In the genomic region with DNA sequence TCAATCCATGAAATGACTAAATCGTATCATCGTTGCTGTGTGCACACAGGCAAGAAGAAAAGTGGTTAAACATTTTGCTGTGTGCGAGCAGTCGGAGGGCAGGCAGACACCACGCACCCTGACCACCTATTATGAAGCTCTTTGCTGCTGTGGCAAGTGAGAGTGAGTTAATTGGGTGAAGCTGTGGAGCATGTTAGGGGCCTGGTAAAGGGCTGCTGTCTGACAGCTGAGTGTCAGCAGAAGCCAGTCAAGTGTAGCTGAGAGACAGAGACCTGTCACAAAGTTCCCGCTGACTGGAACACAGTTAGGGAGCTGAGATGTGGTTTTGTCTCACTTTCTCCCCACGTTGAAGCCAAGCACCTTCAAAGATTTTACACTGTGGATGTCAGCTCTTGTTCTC, we compare ENCODE assay signal across 20 mouse cellular contexts.
DNase-seq lines count a peak whose midpoint lies in the region; ATAC-seq and TF ChIP-seq lines count a peak whose summit lies in the region.
"Had no signal": no experiment of that assay in that cellular context is flagged by ENCODE, and none has a peak within 500 bp of the region (broad histone marks: within the 10 kb centered on the region; RNA-seq: fewer than 3 reads in every experiment).

No protein-coding gene starts in this region.

- H3K4me1 ChIP-seq in midbrain, embryonic 13.5 days (replicated peaks): peaks cover 4% of the 10 kb centered on the region; the same call in 1 of the 2 replicates
- H3K4me1 ChIP-seq in midbrain, postnatal 0 days (ENCODE audit: insufficient read depth, low read length): no peaks in the 10 kb centered on the region
- peaks cover 3% of the 10 kb centered on the region; the same call in 1 of the 2 replicates for H3K4me1 ChIP-seq in forebrain, embryonic 12.5 days
- H3K4me1 ChIP-seq: heart, embryonic 15.5 days had no signal

- no peaks in the 10 kb centered on the region for H3K27me3 ChIP-seq in midbrain, embryonic 13.5 days
- H3K27me3 ChIP-seq in midbrain, postnatal 0 days (ENCODE audit: insufficient read depth, low read length): no peaks in the 10 kb centered on the region
- no peaks in the 10 kb centered on the region for H3K27me3 ChIP-seq in forebrain, embryonic 12.5 days
- H3K27me3 ChIP-seq: forebrain, embryonic 13.5 days; heart, embryonic 15.5 days; hindbrain, embryonic 13.5 days had no signal

- no peak overlapping the region for H3K9ac ChIP-seq in midbrain, embryonic 13.5 days (replicated peaks)
- H3K9ac ChIP-seq in midbrain, postnatal 0 days (replicated peaks; ENCODE audit: low read length, poor library complexity, severe bottlenecking): no peak overlapping the region
- no peak overlapping the region for H3K9ac ChIP-seq in forebrain, embryonic 12.5 days
- H3K9ac ChIP-seq: embryonic facial prominence, embryonic 13.5 days; forebrain, embryonic 13.5 days; forebrain, postnatal 0 days; heart, embryonic 15.5 days; hindbrain, embryonic 13.5 days had no signal

- ATAC-seq in midbrain, embryonic 13.5 days: 0 out of 2 replicates have a peak, but pooled peaks have one; percentile 17
- no peak for ATAC-seq in midbrain, postnatal 0 days (ENCODE audit: low FRiP score)
- ATAC-seq in forebrain, embryonic 12.5 days (ENCODE audit: low FRiP score): no peak
- ATAC-seq: forebrain, embryonic 13.5 days; forebrain, postnatal 0 days had no signal

- H3K27ac ChIP-seq in midbrain, embryonic 13.5 days: no peak overlapping the region
- H3K27ac ChIP-seq in midbrain, postnatal 0 days (ENCODE audit: low read depth, low read length): no peak overlapping the region
- no peak overlapping the region for H3K27ac ChIP-seq in forebrain, embryonic 12.5 days
- H3K27ac ChIP-seq: embryonic facial prominence, embryonic 13.5 days; forebrain, embryonic 13.5 days; heart, adult 2 months; heart, embryonic 15.5 days; hindbrain, embryonic 13.5 days had no signal

- H3K4me3 ChIP-seq in midbrain, embryonic 13.5 days (replicated peaks): no peak overlapping the region
- no peak overlapping the region for H3K4me3 ChIP-seq in midbrain, postnatal 0 days (ENCODE audit: low read depth, low read length)
- H3K4me3 ChIP-seq in forebrain, embryonic 12.5 days (replicated peaks): no peak overlapping the region
- H3K4me3 ChIP-seq: embryonic facial prominence, embryonic 13.5 days; forebrain, embryonic 13.5 days; heart, adult 2 months; heart, embryonic 15.5 days; hindbrain, embryonic 13.5 days had no signal

- WGBS in midbrain, embryonic 13.5 days: 38% methylated on average over 7 of the region's 7 CpGs
- WGBS in midbrain, postnatal 0 days: 51% methylated on average over 7 of the region's 7 CpGs
- WGBS in forebrain, embryonic 12.5 days: 44% methylated on average over 7 of the region's 7 CpGs

- no peak overlapping the region for H3K4me2 ChIP-seq in midbrain, embryonic 13.5 days (replicated peaks)
- no peak overlapping the region for H3K4me2 ChIP-seq in midbrain, postnatal 0 days (ENCODE audit: low read depth, low read length, poor library complexity, severe bottlenecking)
- H3K4me2 ChIP-seq in forebrain, embryonic 12.5 days: no peak overlapping the region
- H3K4me2 ChIP-seq: embryonic facial prominence, embryonic 13.5 days; forebrain, embryonic 13.5 days; heart, embryonic 11.5 days; heart, embryonic 15.5 days; hindbrain, embryonic 13.5 days had no signal

- DNase-seq in midbrain, postnatal 0 days (ENCODE audit: low spot score): no peak
- peak; percentile 7 for DNase-seq in thymus, postnatal 14 days
- DNase-seq in thymus, adult 18-20 months: no peak
- DNase-seq in retina, postnatal 1 day: peak; percentile 37
- no peak for DNase-seq in left cerebral cortex, postnatal 4 days
- DNase-seq: adrenal gland, postnatal 10 days; cerebellum, adult 11-12 months; cerebellum, adult 9-11 months; cerebellum, postnatal 36 days; forebrain, postnatal 0 days; gastrocnemius, postnatal 14 days; heart, adult 2 months; heart, postnatal 14 days had no signal

- no peaks in the 10 kb centered on the region for H3K36me3 ChIP-seq in midbrain, embryonic 13.5 days
- H3K36me3 ChIP-seq in midbrain, postnatal 0 days (ENCODE audit: insufficient read depth, low read length): no peaks in the 10 kb centered on the region
- no peaks in the 10 kb centered on the region for H3K36me3 ChIP-seq in forebrain, embryonic 12.5 days (replicated peaks)
- H3K36me3 ChIP-seq: embryonic facial prominence, embryonic 13.5 days; heart, embryonic 15.5 days; hindbrain, embryonic 13.5 days had no signal

- H3K9me3 ChIP-seq in midbrain, embryonic 13.5 days: no peaks in the 10 kb centered on the region
- H3K9me3 ChIP-seq in midbrain, postnatal 0 days (ENCODE audit: low read length): no peaks in the 10 kb centered on the region
- no peaks in the 10 kb centered on the region for H3K9me3 ChIP-seq in forebrain, embryonic 12.5 days
- H3K9me3 ChIP-seq: embryonic facial prominence, embryonic 13.5 days; forebrain, embryonic 13.5 days; heart, embryonic 15.5 days; hindbrain, embryonic 13.5 days had no signal

- intact Hi-C loops in left cerebral cortex, postnatal 4 days (cut with DNase I): no loop called here

- no peak for TF ChIP-seq CTCF in midbrain, postnatal 0 days (IDR thresholded peaks at IDR 0.05)

Comparison
In these comparisons a context has a peak if more than half of its experiments do, and no peak if none do; other contexts are left out.
1. DNase-seq: peak in thymus, postnatal 14 days (single experiment) and retina, postnatal 1 day (single experiment); none in midbrain, postnatal 0 days (single experiment), thymus, adult 18-20 months (0 of 2) and left cerebral cortex, postnatal 4 days (single experiment).